Mouse (Mus musculus) stomach, embryonic 16.5 days (tissue): ENCODE results near the gene Mapk11. TPM values are rescaled to one million over a fixed set of nuclear protein-coding genes. Genes with fewer than 3 reads are reported as not detected.

Experiments used
- ATAC-seq: fragments of 200-750 bp; cut with Nextera tagmentation; 2 replicates; pipeline ENCODE4 v1.8.0; 2017; ENCODE audit warnings: moderate number of reproducible peaks, moderate TSS enrichment; ENCODE audit not compliant: insufficient read depth, low FRiP score
- H3K27ac ChIP-seq: fragments of 300-500 bp; sonication (generic); 2 replicates; pipeline ENCODE4 v1.5.1; 2014; ENCODE audit warnings: low read length
- H3K27me3 ChIP-seq: fragments of 300-500 bp; sonication (generic); 2 replicates; pipeline ENCODE4 v1.6.1; 2014; ENCODE audit warnings: low read length, control low read depth, mixed read lengths; ENCODE audit not compliant: control insufficient read depth, insufficient read depth
- H3K36me3 ChIP-seq: fragments of 300-500 bp; sonication (generic); 2 replicates; pipeline ENCODE4 v1.6.1; 2014; ENCODE audit warnings: low read length; ENCODE audit not compliant: control insufficient read depth, insufficient read depth
- H3K4me1 ChIP-seq: fragments of 300-500 bp; sonication (generic); 2 replicates; pipeline ENCODE4 v1.6.1; 2014; ENCODE audit warnings: low read length, control low read depth, mixed read lengths; ENCODE audit not compliant: control insufficient read depth, insufficient read depth
- H3K4me2 ChIP-seq: fragments of 300-500 bp; sonication (generic); 2 replicates; pipeline ENCODE4 v1.6.1; 2014; ENCODE audit warnings: low read depth, low read length, mixed read lengths
- H3K4me3 ChIP-seq: fragments of 300-500 bp; sonication (generic); replicated peaks from 2 replicates; pipeline ENCODE4 v1.5.1; 2014; ENCODE audit warnings: mild to moderate bottlenecking, low read length
- H3K9ac ChIP-seq: fragments of 300-500 bp; sonication (generic); 2 replicates; pipeline ENCODE4 v1.6.1; 2014; ENCODE audit warnings: low read length
- H3K9me3 ChIP-seq: fragments of 300-500 bp; sonication (generic); replicated peaks from 2 replicates; pipeline ENCODE4 v1.6.1; 2016; ENCODE audit warnings: low read length, control low read depth; ENCODE audit not compliant: control insufficient read depth
- WGBS: fragments of 180-500 bp; shearing (Covaris S2); extraction: QIAGEN DNeasy Blood & Tissue Kit; methylation state at CpG from one replicate; pipeline ENCODE4 v1.1.7; 2014; 5-methylcytosine and 5-hydroxymethylcytosine counted together
- polyA plus RNA-seq: library from polyadenylated mRNA; unstranded; fragments of >200 nt; fragmentation: Nextera tagmentation; extraction: Ambion mirVana; gene quantifications from 2 replicates; pipeline ENCODE4 v1.2.1, GENCODE M21; 2015

Mapk11 gene
- polyA plus RNA-seq, 1 experiment from 2014 or later = 5.1 TPM

GRCm38 (mm10) chr15:89147895-89148294 lies 1.5 kb downstream of the Mapk11 start:
- H3K27ac ChIP-seq = no peak overlapping the region
- no peaks in the 10 kb centered on the region for H3K9me3 ChIP-seq
- no peak for ATAC-seq
- peaks cover 26% of the 10 kb centered on the region for H3K27me3 ChIP-seq
- H3K4me3 ChIP-seq = no peak overlapping the region
- peaks cover 17% of the 10 kb centered on the region for H3K4me1 ChIP-seq
- 62% methylated on average over 4 of the region's 4 CpGs for WGBS
- no peak overlapping the region for H3K4me2 ChIP-seq
- no peaks in the 10 kb centered on the region for H3K36me3 ChIP-seq
- H3K9ac ChIP-seq = no peak overlapping the region

DNA sequence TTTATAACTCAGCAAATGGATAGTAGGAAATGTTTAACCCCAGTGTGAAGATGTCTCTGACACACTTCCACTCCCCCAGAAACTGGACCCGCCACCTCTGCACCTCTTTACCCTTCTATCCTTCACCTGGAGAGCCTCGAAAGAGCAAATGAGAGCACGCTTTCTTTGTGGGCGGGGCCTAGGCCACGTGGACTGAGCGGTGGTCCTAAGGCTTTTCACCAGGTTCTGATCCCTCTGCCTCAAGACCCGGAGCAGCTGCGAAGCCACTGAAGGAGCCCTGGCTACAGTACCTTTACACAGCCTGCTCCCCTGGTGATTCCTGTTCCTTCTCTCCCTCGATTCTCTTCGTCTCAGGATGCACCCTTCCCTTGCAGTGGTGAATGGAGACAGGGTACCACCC lies 2.0 kb downstream of the Mapk11 start:
- no peaks in the 10 kb centered on the region for H3K36me3 ChIP-seq
- 27% methylated on average over 10 of the region's 10 CpGs for WGBS
- H3K27me3 ChIP-seq = peaks cover 29% of the 10 kb centered on the region
- ATAC-seq = no peak
- 0 out of 2 replicates have a peak overlapping the region, but pooled peaks have one; percentile 1 for H3K4me3 ChIP-seq
- H3K27ac ChIP-seq = no peak overlapping the region
- H3K4me1 ChIP-seq = peaks cover 17% of the 10 kb centered on the region
- H3K9ac ChIP-seq = no peak overlapping the region
- no peak overlapping the region for H3K4me2 ChIP-seq
- H3K9me3 ChIP-seq = no peaks in the 10 kb centered on the region

DNA sequence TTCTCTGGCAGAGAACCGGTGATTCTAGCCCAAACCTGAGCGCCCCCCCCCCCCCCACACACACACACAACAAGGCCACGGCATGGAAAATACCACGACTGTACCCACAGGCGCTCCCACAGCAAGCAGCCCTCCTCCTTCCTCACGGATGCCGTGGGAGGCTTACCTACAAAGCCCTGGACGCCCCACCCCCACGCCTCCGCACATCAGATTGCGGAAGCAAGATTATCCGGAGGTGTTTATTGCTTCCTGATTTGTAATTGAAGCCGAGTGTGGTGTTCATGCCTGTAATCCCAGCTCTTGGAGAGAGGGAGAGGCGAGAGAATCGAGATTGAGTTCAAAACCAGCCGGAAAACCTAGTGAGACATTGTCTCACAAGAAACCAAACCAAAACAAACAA lies 2.4 kb downstream of the Mapk11 start:
- peak overlapping the region; percentile 50 for H3K4me2 ChIP-seq
- WGBS = 10% methylated on average over 15 of the region's 16 CpGs
- no peaks in the 10 kb centered on the region for H3K36me3 ChIP-seq
- H3K27ac ChIP-seq = no peak overlapping the region
- no peak for ATAC-seq
- peaks cover 29% of the 10 kb centered on the region for H3K27me3 ChIP-seq
- H3K9me3 ChIP-seq = no peaks in the 10 kb centered on the region
- peak overlapping the region; percentile 27 for H3K4me3 ChIP-seq
- peaks cover 17% of the 10 kb centered on the region for H3K4me1 ChIP-seq
- H3K9ac ChIP-seq = 0 out of 2 replicates have a peak overlapping the region, but pooled peaks have one; percentile 32

DNA sequence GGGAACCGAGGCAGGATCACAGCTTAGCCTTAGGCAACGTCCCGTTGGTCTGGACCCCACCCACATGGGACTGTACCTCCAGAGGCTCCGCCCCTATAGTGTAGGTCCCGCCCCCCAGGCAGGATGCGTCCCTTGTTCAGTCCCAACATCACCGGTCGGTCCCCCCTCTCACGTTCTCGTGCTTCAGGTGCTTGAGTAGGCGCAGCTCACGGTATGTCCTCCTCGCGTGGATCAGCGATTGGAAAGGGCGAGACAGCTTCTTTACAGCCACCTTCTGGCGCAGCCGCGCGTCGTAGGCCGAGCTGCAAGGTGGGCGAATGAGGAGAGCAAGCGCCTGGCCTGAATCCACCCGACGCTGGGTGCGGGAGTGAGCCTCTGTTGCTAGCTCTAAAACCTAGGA lies 2.9 kb downstream of the Mapk11 start:
- Histone ChIP-seq H3K27ac (no peak overlapping the region), H3K27me3 (peaks cover 31% of the 10 kb centered on the region), H3K4me3 (peak overlapping the region; percentile 27), H3K36me3 (no peaks in the 10 kb centered on the region), H3K4me2 (peak overlapping the region; percentile 50), H3K4me1 (peaks cover 17% of the 10 kb centered on the region), H3K9ac (peak overlapping the region; percentile 32; the same call in 1 of the 2 replicates), H3K9me3 (no peaks in the 10 kb centered on the region)
- peak; percentile 41; the same call in 1 of the 2 replicates for ATAC-seq
- WGBS = 1% methylated on average over 27 of the region's 27 CpGs

DNA sequence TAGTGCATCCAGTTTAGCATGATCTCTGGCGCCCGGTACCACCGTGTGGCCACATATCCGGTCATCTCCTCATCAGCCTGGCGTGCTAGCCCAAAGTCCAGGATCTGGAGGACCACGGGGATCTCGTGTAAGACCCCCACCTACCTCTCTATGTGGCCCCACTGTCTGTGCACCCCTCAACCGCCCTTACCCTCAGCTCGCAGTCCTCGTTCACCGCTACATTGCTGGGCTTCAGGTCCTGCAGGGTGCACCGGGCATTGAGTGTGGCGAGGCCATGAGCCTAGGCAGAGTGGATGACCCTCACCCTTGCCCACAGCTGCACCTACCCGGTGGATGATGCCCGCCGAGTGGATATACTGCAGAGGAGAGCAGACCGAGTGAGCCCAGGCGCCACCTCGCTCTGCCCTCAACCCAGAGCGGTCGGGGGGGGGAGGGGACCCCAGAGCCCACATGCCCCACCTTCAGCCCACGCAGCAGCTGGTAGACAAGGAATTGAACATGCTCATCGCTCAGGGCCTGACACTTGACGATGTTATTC lies 3.5 kb downstream of the Mapk11 start:
- ATAC-seq = no peak
- no peak overlapping the region for H3K4me2 ChIP-seq
- H3K27me3 ChIP-seq = peaks cover 38% of the 10 kb centered on the region
- WGBS = 65% methylated on average over 24 of the region's 24 CpGs
- peaks cover 17% of the 10 kb centered on the region for H3K4me1 ChIP-seq
- no peak overlapping the region for H3K4me3 ChIP-seq
- no peaks in the 10 kb centered on the region for H3K36me3 ChIP-seq
- H3K27ac ChIP-seq = no peak overlapping the region
- no peak overlapping the region for H3K9ac ChIP-seq
- H3K9me3 ChIP-seq = no peaks in the 10 kb centered on the region

DNA sequence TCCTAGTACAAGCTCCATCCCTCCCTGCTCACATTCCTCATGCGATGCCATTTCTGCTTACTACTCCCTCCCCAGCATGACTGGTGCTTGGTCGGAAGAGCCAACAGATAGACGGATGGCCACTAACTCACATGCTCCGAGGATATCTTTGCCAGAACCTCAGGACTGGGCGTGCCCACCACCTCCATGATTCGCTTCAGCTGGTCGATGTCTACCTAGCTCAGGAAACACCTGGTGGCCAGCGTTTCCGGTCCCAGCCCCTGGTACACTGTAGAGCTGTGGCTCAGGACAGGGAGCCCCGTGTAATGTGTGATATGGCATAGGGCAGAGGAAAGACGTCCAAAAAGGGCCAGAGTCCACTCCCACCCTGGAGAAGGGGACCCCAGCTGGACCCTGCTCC lies 4.5 kb downstream of the Mapk11 start:
- no peak overlapping the region for H3K4me3 ChIP-seq
- no peak overlapping the region for H3K27ac ChIP-seq
- H3K9ac ChIP-seq = no peak overlapping the region
- H3K4me1 ChIP-seq = peaks cover 20% of the 10 kb centered on the region
- no peak overlapping the region for H3K4me2 ChIP-seq
- WGBS = 87% methylated on average over 11 of the region's 11 CpGs
- H3K27me3 ChIP-seq = peaks cover 44% of the 10 kb centered on the region
- no peak for ATAC-seq
- H3K36me3 ChIP-seq = no peaks in the 10 kb centered on the region
- no peaks in the 10 kb centered on the region for H3K9me3 ChIP-seq

DNA sequence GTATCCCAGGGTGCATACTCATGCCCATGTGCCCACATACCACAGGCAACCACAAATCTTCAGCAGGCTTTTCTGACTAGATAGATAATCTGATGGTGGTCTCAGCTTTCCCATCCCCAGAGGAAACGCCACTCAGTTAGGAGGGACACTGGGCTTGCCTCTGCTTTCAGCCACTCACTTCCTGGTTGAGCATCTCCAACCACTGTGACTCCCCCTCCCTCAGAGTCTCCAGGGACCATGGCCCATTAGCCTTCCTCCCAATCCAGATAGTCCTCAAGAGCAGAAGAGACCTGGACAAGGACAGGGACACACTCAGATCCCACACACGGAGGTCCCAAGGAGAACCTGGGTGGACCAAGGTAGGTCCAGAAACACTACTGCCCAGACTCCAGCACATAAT lies 6.3 kb downstream of the Mapk11 start:
- Histone ChIP-seq H3K4me1 (peaks cover 14% of the 10 kb centered on the region), H3K9ac (no peak overlapping the region), H3K9me3 (no peaks in the 10 kb centered on the region), H3K4me3 (no peak overlapping the region), H3K27me3 (peaks cover 42% of the 10 kb centered on the region), H3K36me3 (no peaks in the 10 kb centered on the region), H3K4me2 (no peak overlapping the region), H3K27ac (no peak overlapping the region)
- ATAC-seq = no peak
- WGBS = 71% methylated on average over 2 of the region's 2 CpGs

DNA sequence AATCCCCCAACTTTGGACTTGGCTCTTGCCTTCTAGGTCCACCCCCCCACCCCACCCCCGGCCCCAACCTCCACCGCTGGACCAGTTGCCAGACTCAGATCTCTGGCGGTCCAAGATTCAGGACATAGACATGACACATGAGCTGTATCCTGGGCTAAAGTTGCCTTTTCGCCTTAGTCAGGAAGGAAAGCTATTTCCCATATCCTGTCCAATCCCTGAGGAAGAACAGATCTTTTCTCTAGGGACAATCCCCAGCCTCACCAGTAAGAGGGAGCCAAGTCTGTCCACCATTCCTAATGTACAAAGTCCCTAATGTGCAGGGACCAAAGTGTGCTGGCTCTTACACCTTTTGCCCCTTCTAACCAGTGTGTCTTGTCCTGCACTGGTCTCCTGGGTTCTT lies 7.5 kb downstream of the Mapk11 start:
- H3K27me3 ChIP-seq = peaks cover 30% of the 10 kb centered on the region
- WGBS = 50% methylated on average over 4 of the region's 4 CpGs
- H3K4me1 ChIP-seq = peaks cover 8% of the 10 kb centered on the region

GRCm38 (mm10) chr15:89141443-89141842 lies 8.0 kb downstream of the Mapk11 start:
- 13% methylated on average over 5 of the region's 5 CpGs for WGBS
- no peak overlapping the region for H3K4me3 ChIP-seq
- no peak overlapping the region for H3K4me2 ChIP-seq
- peaks cover 5% of the 10 kb centered on the region for H3K4me1 ChIP-seq
- H3K9ac ChIP-seq = no peak overlapping the region
- ATAC-seq = no peak
- no peaks in the 10 kb centered on the region for H3K36me3 ChIP-seq
- no peak overlapping the region for H3K27ac ChIP-seq
- H3K9me3 ChIP-seq = no peaks in the 10 kb centered on the region
- peaks cover 29% of the 10 kb centered on the region for H3K27me3 ChIP-seq

More for the DNA sequence above, 7.5 kb downstream of the Mapk11 start:
- ATAC-seq = no peak
- no peak overlapping the region for H3K4me2 ChIP-seq
- H3K27ac ChIP-seq = no peak overlapping the region
- H3K36me3 ChIP-seq = no peaks in the 10 kb centered on the region
- no peak overlapping the region for H3K9ac ChIP-seq
- no peaks in the 10 kb centered on the region for H3K9me3 ChIP-seq
- H3K4me3 ChIP-seq = no peak overlapping the region
